Mouse (Mus musculus) brain, embryonic 14.5 days (tissue): ENCODE results near the gene Plpp7.

ENCODE experiments used
- CTCF ChIP-seq: fragments of 200-500 bp; IDR thresholded peaks from 2 replicates; pipeline ENCODE4 v1.5.1; 2012; ENCODE audit warnings: inconsistent platforms, mild to moderate bottlenecking, moderate library complexity, borderline replicate concordance; ENCODE audit not compliant: insufficient read depth, insufficient read length; ENCODE audit errors: extremely low read depth
- POLR2A ChIP-seq: fragments of 200-500 bp; IDR thresholded peaks from 2 replicates; pipeline ENCODE4 v1.6.1; 2012; ENCODE audit warnings: mild to moderate bottlenecking, inconsistent platforms, borderline replicate concordance; ENCODE audit not compliant: poor library complexity, insufficient read depth, insufficient read length, severe bottlenecking; ENCODE audit errors: extremely low read depth

GRCm38 (mm10) chr2:32142368-32142767 lies 47.0 kb downstream of the Plpp7 start:
- TF ChIP-seq CTCF = no peak
- TF ChIP-seq POLR2A = no peak
